Mouse (Mus musculus) cerebellum, adult 2 months (tissue): ENCODE results near the gene Aph1c. TPM values are rescaled to one million over a fixed set of nuclear protein-coding genes. Genes with fewer than 3 reads are reported as not detected.

Experiments used
- DNase-seq, 2 experiments: peaks; one replicate each; pipeline ENCODE4 v3.0.0; 2021
- H3K27ac ChIP-seq: fragments of 200-500 bp; 2 replicates; pipeline ENCODE4 v1.5.1; 2012; ENCODE audit warnings: low read length, control low read depth, inconsistent platforms; ENCODE audit not compliant: insufficient read depth
- H3K27me3 ChIP-seq: fragments of 200-500 bp; 2 replicates; pipeline ENCODE4 v1.6.1; 2012; ENCODE audit warnings: inconsistent platforms, mild to moderate bottlenecking, low read length, moderate library complexity; ENCODE audit not compliant: control insufficient read depth, insufficient read depth
- H3K4me1 ChIP-seq: fragments of 200-500 bp; 2 replicates; pipeline ENCODE4 v1.6.1; 2011; ENCODE audit warnings: low read length; ENCODE audit not compliant: control insufficient read depth, insufficient read depth
- H3K4me3 ChIP-seq: fragments of 200-500 bp; replicated peaks from 2 replicates; pipeline ENCODE3; 2011; ENCODE audit warnings: mild to moderate bottlenecking, low read depth, low read length, control low read depth; ENCODE audit not compliant: insufficient read depth
- CTCF ChIP-seq: fragments of 200-500 bp; IDR thresholded peaks from 2 replicates; pipeline ENCODE4 v1.5.1; 2011; ENCODE audit warnings: low read depth, mild to moderate bottlenecking, control low read depth, low read length, moderate library complexity, borderline replicate concordance; ENCODE audit not compliant: insufficient read depth
- POLR2A ChIP-seq: fragments of 200-500 bp; IDR thresholded peaks from 2 replicates; pipeline ENCODE4 v1.6.1; 2011; ENCODE audit warnings: low read length, control low read depth, borderline replicate concordance; ENCODE audit not compliant: insufficient read depth
- WGBS: fragments of 180-500 bp; shearing (Covaris S2); methylation state at CpG from one replicate; pipeline ENCODE4 v1.1.7; 2018; 5-methylcytosine and 5-hydroxymethylcytosine counted together
- polyA plus RNA-seq: library from polyadenylated mRNA; depleted of rRNA; stranded (reverse); fragments of >200 nt; gene quantifications from 2 replicates; pipeline ENCODE4 v1.2.3, GENCODE M21; 2012; rRNA removed

Gene Aph1c
- polyA plus RNA-seq, 1 experiment: 3.3 TPM

GRCm38 (mm10) chr9:66770701-66771100 lies 63.8 kb downstream of the Aph1c start:
- H3K4me3 ChIP-seq: no peak overlapping the region
- DNase-seq: no peak
- TF ChIP-seq POLR2A: no peak
- TF ChIP-seq CTCF: no peak
- no peaks in the 10 kb centered on the region for H3K27me3 ChIP-seq
- no peaks in the 10 kb centered on the region for H3K4me1 ChIP-seq
- no peak overlapping the region for H3K27ac ChIP-seq

- H3K27me3 ChIP-seq: no peaks in the 10 kb centered on the region
- no peak overlapping the region for H3K27ac ChIP-seq
- TF ChIP-seq POLR2A (no peak), CTCF (no peak)
- 45% methylated on average over 3 of the region's 3 CpGs for WGBS
- DNase-seq: no peak
- no peaks in the 10 kb centered on the region for H3K4me1 ChIP-seq
- no peak overlapping the region for H3K4me3 ChIP-seq
Measured at GRCm38 (mm10) chr9:66769275-66769674, 65.3 kb downstream of the Aph1c start.

GRCm38 (mm10) chr9:66768721-66769120 lies 65.8 kb downstream of the Aph1c start:
- H3K4me1 ChIP-seq: no peaks in the 10 kb centered on the region
- H3K4me3 ChIP-seq: no peak overlapping the region
- DNase-seq: no peak
- WGBS: 79% methylated on average over 1 of the region's 1 CpGs
- H3K27ac ChIP-seq: no peak overlapping the region
- no peaks in the 10 kb centered on the region for H3K27me3 ChIP-seq
- no peak for TF ChIP-seq CTCF
- TF ChIP-seq POLR2A: no peak

Other genes starting within 250 kb of the Aph1c start
- gene Usp3, start 241.6 kb downstream of the Aph1c start, polyA plus RNA-seq: 89.3 and 97.0 TPM in 2 replicates
- 3.4 and 8.4 TPM in 2 replicates for gene Car12, start 121.0 kb downstream of the Aph1c start, polyA plus RNA-seq
- gene Aph1b, start 39.2 kb downstream of the Aph1c start, polyA plus RNA-seq: 16.0 and 17.7 TPM in 2 replicates
- gene Gm10647, start 37.7 kb downstream of the Aph1c start, polyA plus RNA-seq: 0.33 and 0.44 TPM in 2 replicates
- 13.7 and 15.3 TPM in 2 replicates for gene Rab8b, start 85.0 kb upstream of the Aph1c start, polyA plus RNA-seq
- 53.7 and 55.7 TPM in 2 replicates for gene Rps27l, start 111.4 kb upstream of the Aph1c start, polyA plus RNA-seq
- 13.2 and 13.6 TPM in 2 replicates for gene Lactb, start 140.8 kb upstream of the Aph1c start, polyA plus RNA-seq
- gene Tpm1, start 214.7 kb upstream of the Aph1c start, polyA plus RNA-seq: 157 and 170 TPM in 2 replicates